Mouse (Mus musculus): ENCODE data around the gene Ptgr2.

GRCm38 (mm10) chr12:84316006-84316405, 31.0 kb downstream of the Ptgr2 start:
- TF ChIP-seq CEBPB (IDR thresholded peaks at IDR 0.05; ENCODE audit: low read depth), result no peak
- no peak for TF ChIP-seq CTCF (IDR thresholded peaks at IDR 0.05; ENCODE audit: control insufficient read depth, insufficient read depth, insufficient read length)
- TF ChIP-seq MAX (IDR thresholded peaks at IDR 0.05), result no peak
- TF ChIP-seq USF1 (IDR thresholded peaks at IDR 0.05; ENCODE audit: low read depth), result no peak

All from C2C12 (cell line).